8 mouse cellular contexts compared by ENCODE assay signal in the genomic region with DNA sequence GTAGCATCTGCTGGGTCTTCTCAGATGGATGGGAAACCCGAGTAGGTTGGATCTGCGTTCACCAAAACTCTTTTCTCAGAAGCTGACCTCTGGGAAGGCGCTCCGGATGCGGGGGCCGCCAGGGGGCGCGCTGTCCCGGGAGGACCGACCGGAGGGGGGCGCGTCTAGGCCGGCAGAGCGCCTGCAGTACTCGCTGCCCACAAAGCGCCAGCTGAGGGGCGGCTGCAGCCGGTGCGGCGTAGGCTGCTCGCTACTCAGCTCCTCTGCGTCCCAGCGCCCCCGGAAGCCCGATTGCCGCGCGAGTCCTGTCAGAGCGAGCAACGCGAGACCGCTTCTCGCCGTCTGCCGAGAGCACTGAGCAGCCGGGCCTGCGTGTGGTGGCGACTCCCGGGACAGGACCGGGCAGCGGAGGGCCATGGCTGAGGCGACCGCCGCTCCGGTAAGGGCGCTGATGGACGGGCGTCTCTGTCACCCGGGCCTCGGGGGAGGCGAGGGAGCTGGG. TPM values are rescaled to one million over a fixed set of nuclear protein-coding genes. Genes with fewer than 3 reads are reported as not detected.
DNase-seq lines count a peak whose midpoint lies in the region; ATAC-seq and TF ChIP-seq lines count a peak whose summit lies in the region.

A gene (plus strand): TSS at position 180 of the 502 bp plus-strand sequence.

- peak within 1 kb of the TSS; percentile 88 for H3K4me3 ChIP-seq in erythroblast, embryonic 14.5 days (replicated peaks)
- H3K4me3 ChIP-seq in heart, embryonic 12.5 days: peak within 1 kb of the TSS; percentile 91
- peak within 1 kb of the TSS; percentile 83 for H3K4me3 ChIP-seq in kidney, postnatal 0 days (replicated peaks; ENCODE audit: low read depth, low read length)
- H3K4me3 ChIP-seq in liver, adult 2 months (ENCODE audit: insufficient read depth, low read depth, low read length): peak within 1 kb of the TSS; percentile 96

- peak; percentile 70 for TF ChIP-seq POLR2A in liver, adult 2 months (IDR thresholded peaks at IDR 0.05; ENCODE audit: extremely low read depth, insufficient read depth, low read length)

- H3K79me2 ChIP-seq in liver, adult 2 months (ENCODE audit: control insufficient read depth, insufficient read depth, low read length): peaks cover 14% of the 10 kb centered on the region

- ATAC-seq in heart, embryonic 12.5 days (ENCODE audit: insufficient number of reproducible peaks, low FRiP score): peak; percentile 94
- ATAC-seq in kidney, postnatal 0 days (replicated peaks; ENCODE audit: low FRiP score, low read depth): peak; percentile 95
- ATAC-seq in monocyte, adult 5-6 weeks (replicated peaks; ENCODE audit: insufficient number of reproducible peaks, low FRiP score, low TSS enrichment, poor library complexity, severe bottlenecking): peak; percentile 86

- peak within 1 kb of the TSS; percentile 90 for H3K4me2 ChIP-seq in heart, embryonic 12.5 days
- H3K4me2 ChIP-seq in kidney, postnatal 0 days (ENCODE audit: low read length): peak within 1 kb of the TSS; percentile 78

- no peaks in the 10 kb centered on the region for H3K9me3 ChIP-seq in erythroblast, embryonic 14.5 days (ENCODE audit: control insufficient read depth, low read length)
- no peaks in the 10 kb centered on the region for H3K9me3 ChIP-seq in heart, embryonic 12.5 days (replicated peaks)
- no peaks in the 10 kb centered on the region for H3K9me3 ChIP-seq in kidney, postnatal 0 days (replicated peaks; ENCODE audit: low read length)

- H3K27ac ChIP-seq in heart, embryonic 12.5 days (ENCODE audit: poor library complexity, severe bottlenecking): peak within 1 kb of the TSS; percentile 86
- H3K27ac ChIP-seq in kidney, postnatal 0 days: peak within 1 kb of the TSS; percentile 97
- H3K27ac ChIP-seq in liver, adult 2 months (replicated peaks; ENCODE audit: insufficient read depth, low read depth, low read length): peak within 1 kb of the TSS; percentile 65

- TF ChIP-seq CTCF in kidney, postnatal 0 days (IDR thresholded peaks at IDR 0.05; ENCODE audit: low read depth): peak; percentile 99
- peak; percentile 85 for TF ChIP-seq CTCF in liver, adult 2 months (IDR thresholded peaks at IDR 0.05; ENCODE audit: low read depth, low read length)

- DNase-seq in CD4-positive, CD25-positive, alpha-beta regulatory T cell, adult 2 months (ENCODE audit: low read depth, low spot score): peak; percentile 96
- peak; percentile 81 for DNase-seq in brain, embryonic 18.5 days (ENCODE audit: low read depth, low spot score)
- DNase-seq in kidney, postnatal 0 days (ENCODE audit: low spot score): peak; percentile 96
- peak; percentile 72 for DNase-seq in liver, adult 2 months (ENCODE audit: extremely low read depth, low read depth, low spot score)
- DNase-seq in spleen, postnatal 36 days (ENCODE audit: low spot score in 2 of 2): peak; percentile 93 to 95

- H3K27me3 ChIP-seq in erythroblast, embryonic 14.5 days (ENCODE audit: control insufficient read depth): no peaks in the 10 kb centered on the region
- peaks cover 3% of the 10 kb centered on the region; the same call in 1 of the 2 replicates for H3K27me3 ChIP-seq in heart, embryonic 12.5 days (replicated peaks)
- no peaks in the 10 kb centered on the region for H3K27me3 ChIP-seq in kidney, postnatal 0 days (ENCODE audit: insufficient read depth, low read length)
- no peaks in the 10 kb centered on the region for H3K27me3 ChIP-seq in liver, adult 2 months (ENCODE audit: control insufficient read depth, insufficient read depth, low read length)

- H3K4me1 ChIP-seq in erythroblast, embryonic 14.5 days (ENCODE audit: control insufficient read depth): peaks cover 42% of the 10 kb centered on the region
- H3K4me1 ChIP-seq in heart, embryonic 12.5 days (replicated peaks): peaks cover 17% of the 10 kb centered on the region
- no peaks in the 10 kb centered on the region for H3K4me1 ChIP-seq in kidney, postnatal 0 days (replicated peaks; ENCODE audit: insufficient read depth, low read length)
- peaks cover 3% of the 10 kb centered on the region; the same call in 1 of the 2 replicates for H3K4me1 ChIP-seq in liver, adult 2 months (ENCODE audit: control insufficient read depth, insufficient read depth, low read length)

- peak within 1 kb of the TSS; percentile 92 for H3K9ac ChIP-seq in heart, embryonic 12.5 days
- peak within 1 kb of the TSS; percentile 93 for H3K9ac ChIP-seq in kidney, postnatal 0 days (ENCODE audit: low read depth, low read length)
- H3K9ac ChIP-seq in liver, adult 2 months (ENCODE audit: low read depth, low read length): peak within 1 kb of the TSS; percentile 96

- under 1% methylated on average over 51 of the region's 52 CpGs for WGBS in heart, embryonic 12.5 days
- WGBS in kidney, postnatal 0 days: 0% methylated on average over 52 of the region's 52 CpGs
- under 1% methylated on average over 52 of the region's 52 CpGs for WGBS in liver, adult 2 months

- peaks cover 5% of the 10 kb centered on the region for H3K36me3 ChIP-seq in erythroblast, embryonic 14.5 days (ENCODE audit: control insufficient read depth)
- peaks cover 4% of the 10 kb centered on the region for H3K36me3 ChIP-seq in heart, embryonic 12.5 days
- no peaks in the 10 kb centered on the region for H3K36me3 ChIP-seq in kidney, postnatal 0 days (ENCODE audit: insufficient read depth, low read length)
- 0 out of 2 replicates have a peak, but pooled peaks cover 3% of the 10 kb centered on the region for H3K36me3 ChIP-seq in liver, adult 2 months (ENCODE audit: control insufficient read depth, insufficient read depth, low read length)

RNA-seq across cellular contexts. Expression of the gene that starts here (rescaled TPM):
- 0.04 and 0.06 TPM in 2 replicates for polyA plus RNA-seq in erythroblast, embryonic 14.5 days (2012)
- 3.7 and 4.7 TPM in 2 replicates for polyA plus RNA-seq in heart, embryonic 12.5 days (2016; fragmentation: Nextera tagmentation; extraction: Ambion mirVana)
- polyA plus RNA-seq in kidney, postnatal 0 days (2015; fragmentation: Nextera tagmentation; extraction: Ambion mirVana): 6.7 TPM in 2 replicates
- 4.0 and 4.6 TPM in 2 replicates for total RNA-seq in liver, adult 2 months (2014; rRNA removed)
- 3.3 and 4.5 TPM in 2 replicates for polyA plus RNA-seq in liver, adult 2 months (2012; rRNA removed)
- 14.8 to 26.5 TPM (median 15.0 TPM) in 3 replicates for total RNA-seq in monocyte, adult 5-6 weeks (2017)

Comparison
In these comparisons a context has a peak if more than half of its experiments do, and no peak if none do; other contexts are left out.
1. Peak in every context shown above with its lines: DNase-seq, ATAC-seq, H3K4me3 ChIP-seq and H3K27ac ChIP-seq.